Mouse (Mus musculus) brain, embryonic 14.5 days (tissue): ENCODE measurements at regions not wholly inside any gene's neighbourhood (a gene's known extent, or its start where the extent isn't known, plus 50 kb on each side); places are given as distances from the start of the nearest gene placed in this dataset.

Source experiments
- DNase-seq: peaks from one replicate; pipeline ENCODE4 v3.0.0-alpha.2; 2011; ENCODE audit warnings: low read depth
- CTCF ChIP-seq: fragments of 200-500 bp; IDR thresholded peaks from 2 replicates; pipeline ENCODE4 v1.5.1; 2012; ENCODE audit warnings: inconsistent platforms, mild to moderate bottlenecking, moderate library complexity, borderline replicate concordance; ENCODE audit not compliant: insufficient read depth, insufficient read length; ENCODE audit errors: extremely low read depth
- POLR2A ChIP-seq: fragments of 200-500 bp; IDR thresholded peaks from 2 replicates; pipeline ENCODE4 v1.6.1; 2012; ENCODE audit warnings: mild to moderate bottlenecking, inconsistent platforms, borderline replicate concordance; ENCODE audit not compliant: poor library complexity, insufficient read depth, insufficient read length, severe bottlenecking; ENCODE audit errors: extremely low read depth

- TF ChIP-seq CTCF (no peak), POLR2A (no peak)
- no peak for DNase-seq
These were observed 296.4 kb upstream of the Tbx3 start for GRCm38 (mm10) chr5:119373774-119374700.

GRCm38 (mm10) chr5:119374861-119375260 lies 295.6 kb upstream of the Tbx3 start:
- TF ChIP-seq CTCF: no peak
- TF ChIP-seq POLR2A: no peak
- DNase-seq: no peak

GRCm38 (mm10) chr5:119378261-119378660 lies 292.2 kb upstream of the Tbx3 start:
- no peak for DNase-seq
- TF ChIP-seq POLR2A: no peak
- TF ChIP-seq CTCF: no peak

- TF ChIP-seq POLR2A: no peak
- TF ChIP-seq CTCF: no peak
- DNase-seq: no peak
These were observed 290.5 kb upstream of the Tbx3 start for GRCm38 (mm10) chr5:119379915-119380432.

GRCm38 (mm10) chr5:119381495-119381894 lies 289.0 kb upstream of the Tbx3 start:
- DNase-seq: no peak
- TF ChIP-seq CTCF (no peak), POLR2A (no peak)

GRCm38 (mm10) chr5:119385506-119385905 lies 285.0 kb upstream of the Tbx3 start:
- no peak for DNase-seq
- TF ChIP-seq POLR2A: no peak
- no peak for TF ChIP-seq CTCF

GRCm38 (mm10) chr5:119386821-119387220 lies 283.6 kb upstream of the Tbx3 start:
- no peak for DNase-seq
- TF ChIP-seq CTCF (no peak), POLR2A (no peak)

- DNase-seq: no peak
- TF ChIP-seq CTCF (no peak), POLR2A (no peak)
These were observed 283.2 kb upstream of the Tbx3 start for GRCm38 (mm10) chr5:119387261-119387660.

GRCm38 (mm10) chr5:119388841-119389240 lies 281.6 kb upstream of the Tbx3 start:
- peak; percentile 60 for DNase-seq

GRCm38 (mm10) chr5:119389384-119389783 lies 281.1 kb upstream of the Tbx3 start:
- no peak for TF ChIP-seq CTCF
- no peak for TF ChIP-seq POLR2A
- no peak for DNase-seq

More at GRCm38 (mm10) chr5:119388841-119389240, 281.6 kb upstream of the Tbx3 start:
- TF ChIP-seq POLR2A (no peak), CTCF (no peak)

- TF ChIP-seq CTCF (no peak), POLR2A (no peak)
- peak; percentile 71 for DNase-seq
These were observed 280.6 kb upstream of the Tbx3 start for GRCm38 (mm10) chr5:119389857-119390256.
